Mouse (Mus musculus) heart, embryonic 13.5 days (tissue): Measurements from ENCODE around the gene Fv1. TPM values are rescaled to one million over a fixed set of nuclear protein-coding genes. Genes with fewer than 3 reads are reported as not detected.

Source experiments
- ATAC-seq: fragments of 200-750 bp; cut with Nextera tagmentation; 2 replicates; pipeline ENCODE4 v1.8.0; 2017; ENCODE audit warnings: moderate TSS enrichment; ENCODE audit not compliant: insufficient number of reproducible peaks, low FRiP score, low TSS enrichment; ENCODE audit errors: extremely low read depth
- H3K27ac ChIP-seq: fragments of 300-500 bp; sonication (generic); replicated peaks from 2 replicates; pipeline ENCODE4 v1.5.1; 2015; ENCODE audit warnings: moderate library complexity, mild to moderate bottlenecking, inconsistent platforms
- H3K27me3 ChIP-seq: fragments of 300-500 bp; sonication (generic); replicated peaks from 2 replicates; pipeline ENCODE4 v1.6.1; 2015; ENCODE audit warnings: mild to moderate bottlenecking, inconsistent platforms
- H3K36me3 ChIP-seq: fragments of 300-500 bp; sonication (generic); 2 replicates; pipeline ENCODE4 v1.6.1; 2015; ENCODE audit warnings: mild to moderate bottlenecking, inconsistent platforms
- H3K4me1 ChIP-seq: fragments of 300-500 bp; sonication (generic); 2 replicates; pipeline ENCODE4 v1.6.1; 2015; ENCODE audit warnings: inconsistent platforms
- H3K4me2 ChIP-seq: fragments of 300-500 bp; sonication (generic); 2 replicates; pipeline ENCODE4 v1.6.1; 2015; ENCODE audit warnings: inconsistent platforms, mild to moderate bottlenecking, moderate library complexity
- H3K4me3 ChIP-seq: fragments of 300-500 bp; sonication (generic); 2 replicates; pipeline ENCODE4 v1.5.1; 2015; ENCODE audit warnings: moderate library complexity, mild to moderate bottlenecking, inconsistent platforms
- H3K9ac ChIP-seq: fragments of 300-500 bp; sonication (generic); 2 replicates; pipeline ENCODE4 v1.6.1; 2015; ENCODE audit warnings: inconsistent platforms, mild to moderate bottlenecking, moderate library complexity
- H3K9me3 ChIP-seq: fragments of 300-500 bp; sonication (generic); 2 replicates; pipeline ENCODE4 v1.6.1; 2016; ENCODE audit warnings: inconsistent platforms
- WGBS: fragments of 180-500 bp; shearing (Covaris S2); methylation state at CpG from one replicate; pipeline ENCODE4 v1.1.7; 2015; ENCODE audit warnings: mixed read lengths; 5-methylcytosine and 5-hydroxymethylcytosine counted together
- polyA plus RNA-seq: library from polyadenylated mRNA; unstranded; fragments of >200 nt; fragmentation: Nextera tagmentation; extraction: Ambion mirVana; gene quantifications from 2 replicates; pipeline ENCODE4 v1.2.1, GENCODE M21; 2015

Fv1 gene
- polyA plus RNA-seq, 1 experiment from 2014 or later, result 7.5 TPM

DNA sequence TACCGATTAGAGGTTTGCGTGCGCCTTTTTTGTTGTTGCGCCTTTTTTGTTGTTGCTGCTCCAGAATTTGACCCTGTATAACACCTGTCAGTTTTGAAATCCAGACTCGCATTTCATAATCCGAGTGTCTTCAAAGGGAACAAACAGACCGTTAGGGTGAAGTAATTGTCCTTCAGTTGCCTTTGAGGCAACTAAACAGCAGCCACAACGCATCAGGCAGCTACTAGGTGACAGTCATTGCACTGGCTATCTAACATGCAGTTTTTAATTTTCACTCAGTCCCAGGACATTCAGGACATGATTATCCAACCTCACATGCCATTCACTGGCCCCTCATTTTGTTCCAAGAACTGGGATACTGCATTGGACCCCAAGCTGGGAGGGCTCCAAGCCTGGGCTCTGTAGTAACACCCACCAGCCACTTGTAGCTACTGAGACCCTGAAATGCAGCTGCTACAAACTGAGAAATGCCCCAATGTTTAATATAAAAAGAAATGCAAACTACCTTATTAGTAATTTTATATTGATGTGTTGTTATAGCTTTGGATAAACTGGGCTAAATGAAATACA is 36.4 kb downstream of the Fv1 start:
- Histone ChIP-seq H3K27me3 (no peaks in the 10 kb centered on the region), H3K36me3 (peaks cover 45% of the 10 kb centered on the region), H3K9me3 (no peaks in the 10 kb centered on the region), H3K27ac (peak overlapping the region; percentile 92), H3K4me1 (peaks cover 43% of the 10 kb centered on the region), H3K4me3 (peak overlapping the region; percentile 95), H3K9ac (peak overlapping the region; percentile 97), H3K4me2 (peak overlapping the region; percentile 86)
- 4% methylated on average over 8 of the region's 8 CpGs for WGBS
- no peak for ATAC-seq

- no peak for ATAC-seq
- no peaks in the 10 kb centered on the region for H3K27me3 ChIP-seq
- no peak overlapping the region for H3K4me3 ChIP-seq
- peaks cover 32% of the 10 kb centered on the region for H3K4me1 ChIP-seq
- H3K36me3 ChIP-seq, result peaks cover 45% of the 10 kb centered on the region
- no peak overlapping the region for H3K4me2 ChIP-seq
- H3K27ac ChIP-seq, result no peak overlapping the region
- WGBS, result 77% methylated on average over 5 of the region's 5 CpGs
- H3K9me3 ChIP-seq, result no peaks in the 10 kb centered on the region
- H3K9ac ChIP-seq, result no peak overlapping the region
Observed at GRCm38 (mm10) chr4:147906230-147906629, 37.5 kb downstream of the Fv1 start.

DNA sequence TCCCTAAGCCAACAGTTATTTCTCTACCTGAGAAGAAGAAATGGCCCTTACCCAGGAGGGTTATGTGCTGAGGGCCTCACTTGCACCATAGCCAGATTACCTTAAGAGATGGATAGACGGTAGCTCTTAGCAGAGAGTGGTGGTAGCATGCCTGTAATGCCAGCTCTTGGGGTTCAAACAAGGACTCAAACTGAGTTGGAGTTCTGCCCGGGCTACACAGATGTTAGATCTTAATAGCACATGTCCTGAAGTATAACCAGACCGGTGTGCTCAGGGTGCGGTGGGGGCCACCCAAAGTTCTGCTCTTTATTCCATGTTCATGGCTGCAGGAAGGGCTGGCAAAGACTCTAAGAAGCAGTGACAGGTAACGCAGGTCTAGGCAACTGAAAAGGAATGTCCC is 40.7 kb downstream of the Fv1 start:
- Histone ChIP-seq H3K9me3 (no peaks in the 10 kb centered on the region), H3K4me2 (no peak overlapping the region), H3K36me3 (peaks cover 52% of the 10 kb centered on the region), H3K4me1 (peaks cover 11% of the 10 kb centered on the region), H3K4me3 (no peak overlapping the region), H3K27ac (no peak overlapping the region), H3K9ac (no peak overlapping the region), H3K27me3 (no peaks in the 10 kb centered on the region)
- 86% methylated on average over 5 of the region's 5 CpGs for WGBS
- no peak for ATAC-seq

GRCm38 (mm10) chr4:147918459-147919121 is 49.8 kb downstream of the Fv1 start:
- no peak overlapping the region for H3K27ac ChIP-seq
- no peak overlapping the region for H3K9ac ChIP-seq
- no peak overlapping the region for H3K4me2 ChIP-seq
- no peak; the same call in 1 of the 2 replicates for ATAC-seq
- H3K4me1 ChIP-seq, result no peaks in the 10 kb centered on the region
- H3K4me3 ChIP-seq, result no peak overlapping the region
- H3K27me3 ChIP-seq, result no peaks in the 10 kb centered on the region
- H3K9me3 ChIP-seq, result no peaks in the 10 kb centered on the region
- WGBS, result 52% methylated on average over 7 of the region's 7 CpGs
- peaks cover 84% of the 10 kb centered on the region for H3K36me3 ChIP-seq

Other genes starting within 250 kb of the Fv1 start
- 3.0 and 3.3 TPM in 2 replicates for gene Zfp979, start 226.5 kb upstream of the Fv1 start, polyA plus RNA-seq
- gene Zfp534, start 166.4 kb upstream of the Fv1 start, polyA plus RNA-seq, result not detected in 2 replicates
- gene Zfp984, start 59.2 kb upstream of the Fv1 start, polyA plus RNA-seq, result 8.5 and 9.1 TPM in 2 replicates
- 3.6 and 3.9 TPM in 2 replicates for gene Zfp933, start 20.6 kb upstream of the Fv1 start, polyA plus RNA-seq
- 27.2 and 27.6 TPM in 2 replicates for gene Miip, start 163 bp upstream of the Fv1 start, polyA plus RNA-seq
- gene Mfn2, start 35.7 kb downstream of the Fv1 start, polyA plus RNA-seq, result 102 and 105 TPM in 2 replicates
- 43.7 and 49.2 TPM in 2 replicates for gene Plod1, start 67.8 kb downstream of the Fv1 start, polyA plus RNA-seq
- gene 2510039O18Rik, start 71.9 kb downstream of the Fv1 start, polyA plus RNA-seq, result 12.4 and 13.0 TPM in 2 replicates
- 187 and 230 TPM in 2 replicates for gene Nppb, start 116.8 kb downstream of the Fv1 start, polyA plus RNA-seq
- 4,587 and 5,670 TPM in 2 replicates for gene Nppa, start 131.7 kb downstream of the Fv1 start, polyA plus RNA-seq
- gene Clcn6, start 169.8 kb downstream of the Fv1 start, polyA plus RNA-seq, result 5.8 and 6.5 TPM in 2 replicates
- gene Mthfr, start 170.1 kb downstream of the Fv1 start, polyA plus RNA-seq, result 11.4 and 11.7 TPM in 2 replicates
- gene Agtrap, start 219.1 kb downstream of the Fv1 start, polyA plus RNA-seq, result 15.4 and 17.6 TPM in 2 replicates